Mouse (Mus musculus) heart, adult 2 months (tissue): Measurements from ENCODE around the gene Gas2l1.

Experiments
- CTCF ChIP-seq: fragments of 200-600 bp; IDR thresholded peaks from 2 replicates; pipeline ENCODE4 v1.8.1; 2022; ENCODE audit warnings: antibody characterized with exemption, mild to moderate bottlenecking, moderate library complexity
- EP300 ChIP-seq: fragments of 200-500 bp; IDR thresholded peaks from 2 replicates; pipeline ENCODE4 v1.6.1; 2011; ENCODE audit warnings: low read depth, low read length, control low read depth; ENCODE audit not compliant: insufficient read depth
- POLR2A ChIP-seq: fragments of 200-500 bp; IDR thresholded peaks from 2 replicates; pipeline ENCODE4 v1.6.1; 2011; ENCODE audit warnings: mild to moderate bottlenecking, low read depth, low read length, control low read depth; ENCODE audit not compliant: insufficient read depth

- TF ChIP-seq EP300 (no peak), CTCF (no peak), POLR2A (no peak)
Observed at GRCm38 (mm10) chr11:5062326-5062725, 2.8 kb downstream of the Gas2l1 start.
